Mouse (Mus musculus) cerebellum, adult 2 months (tissue): ENCODE results near the gene Tmem87b.

Source experiments
- CTCF ChIP-seq: fragments of 200-500 bp; IDR thresholded peaks from 2 replicates; pipeline ENCODE4 v1.5.1; 2011; ENCODE audit warnings: low read depth, mild to moderate bottlenecking, control low read depth, low read length, moderate library complexity, borderline replicate concordance; ENCODE audit not compliant: insufficient read depth
- POLR2A ChIP-seq: fragments of 200-500 bp; IDR thresholded peaks from 2 replicates; pipeline ENCODE4 v1.6.1; 2011; ENCODE audit warnings: low read length, control low read depth, borderline replicate concordance; ENCODE audit not compliant: insufficient read depth

GRCm38 (mm10) chr2:128892180-128892721 is 74.3 kb downstream of the Tmem87b start:
- TF ChIP-seq POLR2A, result no peak
- no peak for TF ChIP-seq CTCF
